Mouse (Mus musculus): Measurements from ENCODE around the gene Cep89.
A peak's percentile ranks its signal among the peaks of the same experiment; 100 is the strongest.

Cep89 gene

DNA sequence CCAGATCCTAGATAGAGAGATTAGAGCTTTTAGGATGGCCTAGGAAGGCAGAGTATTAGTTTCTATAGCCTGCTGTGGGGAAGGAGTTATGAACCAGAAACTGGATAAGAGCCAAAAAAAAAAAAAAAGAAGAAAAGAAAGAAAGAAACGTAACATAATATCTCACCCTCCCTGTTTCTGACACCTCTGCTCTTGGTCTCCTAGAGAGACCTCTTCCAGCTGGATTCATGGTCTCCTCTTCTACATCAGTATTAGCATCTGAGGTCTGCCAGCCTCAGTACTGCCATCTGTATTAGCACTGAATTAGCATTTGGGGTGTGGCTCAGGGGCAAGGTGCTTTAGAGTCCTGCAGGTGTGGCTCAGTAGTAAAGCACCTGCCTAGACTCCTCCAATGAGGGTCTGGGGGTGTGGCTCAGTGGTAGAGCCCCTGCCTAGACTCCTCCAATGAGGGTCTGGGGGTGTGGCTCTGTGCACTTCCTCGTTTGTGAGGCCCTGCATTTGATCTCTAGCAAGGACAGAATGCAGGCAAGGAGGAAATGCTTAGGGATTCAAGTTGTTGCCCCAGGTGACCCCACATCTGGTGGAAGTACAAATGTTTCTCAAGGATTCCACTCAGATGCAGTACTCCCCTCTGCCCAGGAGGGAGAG, 14.0 kb upstream of the Cep89 start:
- DNase-seq (ENCODE audit: low spot score in 2 of 2): no peak

DNA sequence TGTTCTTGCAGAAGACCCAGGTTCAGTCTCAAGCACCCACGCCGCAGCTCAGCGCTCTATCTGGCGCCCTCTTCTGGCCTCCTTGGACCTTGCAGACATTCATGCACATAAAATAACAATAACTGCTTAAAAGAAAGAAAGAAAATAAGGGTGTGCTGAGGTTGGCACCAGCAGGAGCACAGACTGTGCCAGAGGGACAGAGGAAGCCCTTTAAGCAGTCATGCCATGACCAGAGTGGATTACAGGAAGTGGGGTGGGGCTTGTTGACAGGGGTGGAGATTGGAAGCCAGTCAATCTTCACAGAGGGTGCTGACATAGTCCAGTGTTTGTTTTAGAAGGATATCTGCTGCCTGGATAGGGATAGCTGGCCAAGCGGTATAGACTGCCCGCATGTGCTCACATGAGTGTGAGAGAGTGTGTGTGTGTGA, 10.3 kb upstream of the Cep89 start:
- peak in 1 of 2 experiments; percentile 19 for DNase-seq (ENCODE audit: low spot score in 2 of 2)

DNA sequence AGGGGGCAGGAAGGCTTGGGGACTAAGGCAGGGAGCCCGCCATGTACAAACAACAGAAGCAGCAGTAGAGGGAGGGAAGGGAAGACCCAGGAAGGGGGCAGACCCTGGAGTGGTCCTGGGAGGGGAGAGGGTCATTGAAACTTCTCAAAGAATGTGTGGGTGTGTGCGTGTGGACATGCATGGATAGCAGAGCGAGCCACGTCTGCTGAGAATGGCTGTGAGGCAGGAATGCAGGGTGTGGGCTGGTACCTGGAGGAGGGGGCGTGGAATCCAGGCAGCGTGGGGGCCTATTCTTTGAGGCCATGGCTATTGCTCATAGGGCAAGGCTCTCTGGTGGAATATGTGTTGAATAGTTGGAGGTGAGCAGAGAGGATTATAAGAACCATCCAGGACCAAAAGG, 8.1 kb upstream of the Cep89 start:
- DNase-seq (ENCODE audit: low spot score in 2 of 2): no peak

DNA sequence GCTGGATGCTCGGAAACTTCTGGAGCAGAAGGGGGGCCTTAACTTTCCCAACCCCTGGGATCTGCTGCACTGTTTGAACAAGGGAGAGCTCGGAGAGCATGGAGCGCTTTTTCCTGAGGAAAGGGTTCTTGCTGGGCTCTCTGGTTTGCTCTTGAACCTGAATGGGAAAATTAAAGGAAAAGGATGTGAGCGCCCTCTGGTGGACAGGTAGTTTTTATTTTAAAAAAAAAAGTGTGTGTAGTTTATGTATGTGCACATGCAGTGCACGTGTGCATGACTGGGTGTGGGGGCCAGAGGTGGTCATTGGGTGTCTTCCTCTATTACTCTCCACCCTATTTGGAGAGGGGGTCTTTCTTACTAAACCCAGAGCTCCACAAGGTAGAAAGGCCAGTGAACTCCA, 3.9 kb upstream of the Cep89 start:
- peak in 1 of 2 experiments; percentile 21 for DNase-seq (ENCODE audit: low spot score in 2 of 2)

DNA sequence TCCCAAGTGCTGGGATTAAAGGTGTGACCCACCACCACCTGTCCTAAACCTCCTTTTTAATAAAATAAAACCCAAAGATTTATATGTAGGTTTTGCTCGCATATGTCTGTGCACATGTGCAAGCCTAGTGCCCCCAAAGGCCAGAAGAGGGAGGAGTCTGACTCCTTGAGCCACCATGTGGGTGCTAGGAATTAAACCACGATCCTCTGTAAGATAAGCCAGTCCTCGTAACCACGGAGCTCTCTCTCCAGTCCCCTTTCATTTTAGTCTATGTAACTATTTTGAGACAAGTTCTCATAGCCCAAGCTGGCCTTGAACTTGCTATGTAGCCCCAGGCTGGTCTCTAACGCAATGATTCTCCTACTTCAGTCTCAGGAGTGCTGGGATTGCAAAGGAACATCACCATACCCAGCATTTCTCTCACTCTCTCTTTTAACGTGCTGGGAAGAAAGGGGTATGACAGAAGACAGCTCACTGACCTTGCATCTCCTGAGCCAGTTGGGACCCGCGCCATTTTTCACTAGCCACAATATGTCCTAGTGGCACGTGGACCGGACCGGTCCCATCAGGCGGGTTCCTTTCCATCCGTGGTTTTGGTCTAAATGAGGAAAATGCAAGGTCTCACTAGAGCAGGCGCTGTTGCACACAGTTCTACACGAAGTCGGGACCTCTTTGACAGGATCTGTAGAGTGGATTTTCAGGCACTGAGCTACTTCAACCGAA, 940 bp upstream of the Cep89 start:
- DNase-seq (ENCODE audit: low spot score in 2 of 2): peak in 1 of 2 experiments; percentile 28

DNA sequence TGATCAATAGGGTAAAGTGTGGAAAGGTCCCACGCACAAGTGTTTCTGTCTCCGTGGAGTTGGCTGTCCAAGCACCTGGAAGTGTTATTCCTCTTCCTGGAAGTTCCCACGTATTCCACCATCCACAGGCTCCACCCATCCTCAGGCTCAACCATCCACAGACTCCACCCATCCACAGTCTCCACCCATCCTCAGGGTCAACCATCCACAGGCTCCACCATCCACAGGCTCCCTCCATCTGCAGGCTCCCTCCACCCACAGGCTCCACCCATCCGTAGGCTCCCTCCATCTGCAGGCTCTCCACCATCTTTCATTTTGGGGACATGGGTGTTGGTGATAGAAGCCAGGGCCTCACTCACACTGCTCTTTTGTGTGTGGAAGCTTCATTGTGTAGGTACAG, 4.3 kb downstream of the Cep89 start:
- no peak for DNase-seq (ENCODE audit: low spot score in 2 of 2)

DNA sequence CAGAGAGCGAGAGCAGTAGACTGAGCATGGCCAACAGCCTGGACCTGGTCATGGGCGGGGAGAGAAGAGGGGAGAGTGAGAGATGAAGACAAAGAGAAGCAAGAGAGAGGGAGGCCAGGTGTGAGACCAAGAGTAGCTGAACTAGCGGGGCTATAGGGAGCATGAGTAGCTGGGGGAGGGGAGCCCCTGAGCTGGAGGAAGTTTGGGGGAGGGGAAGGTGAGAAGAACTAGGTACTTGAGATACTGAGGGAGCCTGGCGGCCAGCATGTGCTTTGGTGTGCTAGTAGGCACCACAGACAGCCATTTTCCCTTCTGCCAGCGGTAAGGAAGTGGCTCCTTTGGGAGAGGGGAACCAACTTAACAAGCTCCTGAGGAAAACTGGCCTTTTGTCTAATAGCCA, 18.4 kb downstream of the Cep89 start:
- DNase-seq (ENCODE audit: low spot score in 2 of 2): peak; percentile 71 to 80

DNA sequence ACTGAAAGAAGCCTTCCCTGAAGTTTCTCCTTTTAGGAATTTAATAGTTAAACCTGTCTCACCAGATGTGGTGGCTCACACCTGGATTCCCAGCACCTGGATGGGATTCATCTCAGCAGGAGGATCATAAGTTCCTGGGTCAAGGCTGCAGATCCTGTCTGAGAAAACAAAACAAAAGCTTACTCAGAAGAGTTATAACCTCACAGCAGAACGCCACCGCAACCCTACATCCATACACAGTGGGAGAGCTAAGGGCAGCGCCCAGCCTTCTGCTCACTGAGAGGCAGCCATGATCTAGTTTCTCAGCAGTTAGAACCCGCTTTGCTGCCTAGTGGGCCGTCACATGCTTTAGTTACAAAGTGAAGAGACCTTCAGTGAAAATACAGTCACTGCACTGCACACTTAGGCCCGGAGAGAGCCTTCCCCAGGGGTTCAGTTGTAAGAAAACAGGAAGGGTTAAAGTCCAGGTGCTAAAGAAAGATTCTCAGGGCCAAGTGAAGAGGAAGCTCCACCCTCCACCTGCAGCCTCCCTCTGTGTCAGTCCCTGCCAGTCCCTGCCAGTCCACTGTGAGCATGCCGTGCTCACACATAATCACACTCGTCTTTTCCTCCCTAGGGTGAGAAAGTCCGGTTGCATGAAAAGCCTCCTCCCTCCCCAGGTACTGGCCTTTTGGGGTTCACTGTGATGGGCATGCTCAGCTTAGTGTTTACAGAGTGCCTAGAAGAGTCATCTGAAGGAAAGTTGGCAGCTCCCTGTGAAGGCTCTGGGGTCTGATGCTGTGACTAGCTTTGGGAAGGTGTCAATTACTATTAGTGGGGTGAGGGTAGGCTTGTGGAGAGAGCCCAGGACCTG, 19.2 kb downstream of the Cep89 start:
- peak in 1 of 2 experiments; percentile 17 for DNase-seq (ENCODE audit: low spot score in 2 of 2)

DNA sequence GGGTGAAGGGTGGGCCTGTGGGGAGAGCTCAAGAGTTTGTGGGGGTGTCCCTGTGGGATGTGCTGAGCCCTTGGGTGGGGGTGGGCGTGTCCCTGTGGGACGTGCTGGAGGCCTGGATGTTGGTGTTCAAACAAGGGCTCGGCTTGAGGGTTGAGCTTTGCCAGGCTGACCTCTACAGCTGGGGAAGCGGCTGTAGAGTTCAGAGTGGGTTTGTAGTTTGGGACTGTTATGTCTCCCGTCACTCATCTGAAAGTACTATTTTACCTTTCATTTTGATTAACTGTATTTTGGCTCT, 19.8 kb downstream of the Cep89 start:
- no peak for DNase-seq (ENCODE audit: low spot score in 2 of 2)

DNA sequence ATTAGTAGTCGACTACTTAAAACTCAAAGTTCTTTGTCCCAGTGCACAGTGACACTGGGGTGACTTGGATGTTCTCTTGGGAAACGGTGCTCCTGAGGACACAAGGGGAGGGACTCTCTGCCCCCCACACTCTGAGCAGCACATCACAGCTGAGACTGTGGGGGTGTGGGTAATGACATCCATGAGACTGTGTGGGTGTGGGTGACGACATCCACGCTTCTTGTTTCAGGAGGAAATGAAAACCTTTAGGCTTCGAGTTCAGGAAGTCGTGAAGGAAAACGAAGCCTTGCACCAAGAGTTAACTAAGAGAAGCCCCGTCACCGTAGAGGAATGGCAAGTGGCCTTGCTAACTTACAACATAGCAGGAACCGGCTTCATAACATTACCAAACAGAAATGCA, 26.2 kb downstream of the Cep89 start:
- DNase-seq (ENCODE audit: low spot score in 2 of 2): no peak

DNA sequence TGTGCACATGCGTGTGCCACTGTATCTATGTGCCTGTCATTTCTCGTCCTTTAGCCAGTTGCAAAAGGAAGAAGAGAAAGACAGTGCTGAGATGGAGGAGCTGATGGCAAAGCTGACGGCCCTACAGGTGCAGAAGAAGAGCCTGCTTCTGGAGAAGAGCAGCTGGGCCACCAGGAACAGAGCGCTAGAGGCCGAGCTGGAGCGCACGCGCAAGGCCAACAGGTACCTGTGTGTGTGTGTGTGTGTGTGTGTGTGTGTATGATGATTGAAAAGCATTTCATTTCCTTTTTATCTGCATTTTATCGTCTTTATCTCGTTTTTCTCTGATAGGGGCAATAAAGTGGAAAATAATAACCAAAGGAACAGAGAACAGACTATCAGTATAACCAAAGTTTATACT, 31.3 kb downstream of the Cep89 start:
- DNase-seq (ENCODE audit: low spot score in 2 of 2): no peak

DNA sequence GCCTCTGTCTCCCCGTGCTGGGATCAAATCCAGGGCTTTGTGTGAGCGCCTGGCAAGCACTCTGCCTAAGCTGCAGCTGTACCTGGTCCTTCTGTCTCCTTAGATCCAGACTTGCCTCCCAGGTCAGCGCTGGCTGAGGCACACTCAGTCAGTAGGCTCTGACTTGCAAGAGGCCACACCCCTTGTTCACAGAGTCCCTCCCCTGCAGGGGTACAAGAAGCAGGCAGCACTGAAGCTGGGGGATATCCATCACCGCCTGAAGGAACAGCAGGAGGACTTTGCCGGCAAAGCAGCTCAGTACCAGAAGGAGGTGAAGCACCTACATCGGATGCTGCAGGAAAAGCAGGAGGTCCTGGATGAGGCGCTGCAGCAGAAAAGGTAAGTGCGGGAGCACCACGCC, 38.4 kb downstream of the Cep89 start:
- DNase-seq (ENCODE audit: low spot score in 2 of 2): no peak

DNA sequence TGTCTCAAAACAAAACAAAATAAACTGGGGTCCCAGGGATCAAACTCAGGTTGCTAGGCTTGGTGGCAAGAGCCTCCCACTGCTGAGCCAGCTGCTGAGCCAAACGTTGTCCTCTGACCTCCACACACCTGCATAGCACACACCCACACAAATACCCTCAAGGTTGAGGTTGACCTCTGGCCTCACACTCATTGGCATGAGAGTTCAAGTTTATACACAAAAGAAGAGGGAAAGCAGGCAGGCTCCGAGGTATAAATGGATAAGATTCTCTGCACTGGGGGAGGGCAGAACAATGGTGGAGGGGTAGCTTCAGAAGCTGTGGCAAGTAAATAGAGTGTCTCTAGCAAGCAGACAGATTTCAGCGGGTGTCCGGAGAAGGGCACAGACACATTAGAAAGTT, 50.7 kb downstream of the Cep89 start:
- no peak for DNase-seq (ENCODE audit: low spot score in 2 of 2)

DNA sequence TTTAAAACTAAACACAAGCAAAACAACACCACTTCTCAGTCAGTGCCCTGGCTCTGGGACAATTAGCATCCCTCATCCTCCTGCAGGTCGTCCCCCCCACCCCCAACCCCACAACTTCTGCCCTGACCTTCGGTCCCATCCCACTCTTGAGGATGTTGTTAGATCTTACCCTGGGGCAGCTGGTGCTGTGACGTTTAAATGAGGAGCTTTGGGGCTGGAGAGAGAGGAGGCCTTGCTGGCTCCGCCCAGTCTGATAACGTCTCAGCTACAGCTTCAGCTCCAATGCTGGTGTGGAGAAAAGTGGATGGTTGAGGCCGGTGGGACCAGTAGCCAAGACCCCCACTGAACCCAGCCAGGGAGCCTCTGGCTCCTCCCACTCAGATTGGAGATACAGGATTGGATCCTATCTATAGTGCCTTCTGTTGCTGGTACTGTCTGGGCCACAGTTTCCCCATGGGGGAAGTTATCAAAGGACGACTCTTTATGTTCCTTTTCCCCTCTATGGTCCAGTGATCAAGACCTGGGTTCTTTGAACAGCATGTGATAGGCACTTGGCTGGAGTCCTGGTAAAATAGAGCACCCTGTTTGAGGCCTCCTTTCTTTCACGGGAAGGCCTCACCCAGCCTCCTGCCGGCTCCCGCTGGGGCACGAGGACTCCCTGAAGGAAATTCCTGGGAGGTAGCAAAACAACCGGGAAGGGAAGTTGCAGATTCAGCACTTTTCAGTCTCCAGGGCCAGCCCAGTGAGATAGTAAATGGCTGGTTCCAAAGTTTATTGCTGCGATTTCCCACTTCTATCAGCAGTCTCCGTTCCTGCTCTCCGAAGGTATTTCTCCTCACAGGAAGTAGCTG, 51.4 kb downstream of the Cep89 start, which contains the start of gene Slc7a9:
Gene Slc7a9, plus strand, starts transcription at position 801 of the 851 bp plus-strand sequence.
- DNase-seq (ENCODE audit: low spot score in 2 of 2): no peak

DNA sequence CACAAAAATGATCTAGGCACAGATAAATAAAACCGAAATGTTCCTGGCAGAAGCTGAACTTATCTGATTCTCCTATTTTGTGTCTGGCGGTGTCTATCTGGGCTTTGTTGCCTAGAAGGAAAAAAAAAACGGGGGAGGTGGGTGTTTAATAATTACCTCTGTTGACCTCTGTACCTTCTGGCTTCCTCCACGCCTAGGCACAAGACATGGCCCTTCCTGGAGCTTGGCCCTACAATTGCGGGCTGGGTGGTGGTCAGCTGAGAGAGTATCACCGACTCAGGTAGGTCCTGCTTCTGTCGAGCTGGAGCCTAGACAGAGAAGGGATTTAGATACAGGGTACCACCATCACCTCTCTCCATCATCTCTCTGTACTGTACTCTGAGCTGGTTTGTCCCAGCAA, 52.0 kb downstream of the Cep89 start:
- no peak for DNase-seq (ENCODE audit: low spot score in 2 of 2)

DNA sequence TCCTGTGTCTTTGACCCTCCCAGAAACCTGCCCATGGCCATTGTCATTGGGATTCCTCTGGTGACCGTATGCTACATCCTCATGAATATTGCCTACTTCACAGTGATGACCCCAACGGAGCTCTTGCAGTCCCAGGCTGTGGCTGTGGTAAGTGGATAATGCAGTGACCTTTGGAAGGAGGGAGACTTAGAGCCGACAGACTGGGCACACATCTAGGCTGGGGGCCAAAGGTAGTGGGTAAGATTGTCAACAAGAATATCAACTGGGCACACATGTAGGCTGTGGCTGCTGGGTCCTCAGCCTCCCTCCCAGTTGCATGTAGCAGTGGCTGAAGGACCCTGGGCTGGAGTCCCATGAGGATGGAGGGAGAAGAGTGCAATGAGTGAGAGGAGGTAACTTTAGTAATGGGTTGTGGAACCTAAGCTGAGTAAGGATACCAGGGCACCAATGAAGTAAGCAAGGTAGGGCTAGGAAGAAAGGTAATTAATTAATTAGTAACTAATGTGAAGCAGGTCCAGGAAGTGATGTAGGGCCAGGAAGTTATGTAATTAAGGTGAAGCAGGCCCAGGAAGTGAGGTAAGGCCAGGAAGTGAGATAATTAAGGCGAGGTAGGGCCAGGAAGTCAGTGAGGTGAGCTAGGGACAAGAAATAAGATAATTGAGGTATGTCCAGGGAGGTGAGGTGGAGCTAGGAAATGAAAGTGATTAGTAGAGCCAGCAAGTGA, 59.4 kb downstream of the Cep89 start:
- no peak for DNase-seq (ENCODE audit: low spot score in 2 of 2)

DNA sequence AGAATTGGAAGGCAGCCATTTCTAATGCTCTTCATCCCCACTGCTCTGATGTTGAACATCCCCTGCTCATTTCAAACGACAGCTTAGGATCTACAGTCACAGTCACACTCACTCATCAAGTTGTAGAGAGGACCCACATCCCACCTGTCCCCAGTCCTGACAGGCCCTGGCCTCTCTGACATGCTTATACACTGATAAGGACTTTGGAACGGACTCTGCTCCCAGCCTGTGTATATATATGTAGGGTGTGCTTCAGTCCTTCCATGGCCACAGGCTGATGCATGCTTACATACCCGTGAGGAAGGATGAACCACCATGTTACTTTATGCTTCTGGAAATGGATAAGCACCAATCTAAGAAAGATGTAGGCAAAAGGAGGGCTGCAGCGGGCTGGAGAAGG, 64.1 kb downstream of the Cep89 start:
- DNase-seq (ENCODE audit: low spot score in 2 of 2): no peak

DNA sequence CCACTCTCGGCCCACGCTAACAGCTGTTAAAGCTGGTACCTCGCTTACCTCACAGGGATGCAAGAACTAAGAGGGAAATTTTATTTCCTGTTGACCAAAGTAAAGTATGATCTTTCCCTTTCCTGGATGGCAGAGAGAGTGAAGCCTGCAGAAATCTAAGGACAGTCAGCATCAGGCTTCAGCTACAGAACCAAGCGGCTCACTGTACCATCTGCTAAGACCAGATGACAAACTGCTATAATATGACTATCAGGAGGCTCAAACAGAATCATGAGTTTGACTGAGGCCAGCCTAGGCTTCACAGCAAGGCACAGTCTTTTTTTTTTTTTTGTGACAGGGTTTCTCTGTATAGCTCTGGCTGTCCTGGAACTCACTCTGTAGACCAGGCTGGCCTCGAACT, 68.2 kb downstream of the Cep89 start:
- DNase-seq (ENCODE audit: low spot score in 2 of 2): no peak

DNA sequence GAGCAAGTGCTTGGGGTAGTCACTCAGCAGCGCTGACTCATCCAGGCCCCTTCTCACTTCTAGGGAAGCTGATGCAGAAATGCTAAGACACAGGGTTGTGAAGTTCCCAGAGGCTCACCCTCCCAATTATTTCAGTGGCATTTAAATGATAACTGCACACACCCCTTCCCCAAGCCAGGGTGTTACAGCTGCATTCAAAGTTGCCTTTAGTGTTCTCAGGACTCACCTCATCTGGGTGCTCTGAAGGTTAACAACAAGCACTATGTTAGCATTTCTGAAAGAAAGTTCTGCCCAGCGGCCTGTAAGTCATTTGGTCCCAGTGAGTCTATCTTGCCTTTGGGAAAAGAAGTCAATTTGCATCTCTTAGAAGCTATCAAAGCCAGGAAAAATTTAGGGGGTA, 71.0 kb downstream of the Cep89 start:
- DNase-seq (ENCODE audit: low spot score in 2 of 2): no peak

DNA sequence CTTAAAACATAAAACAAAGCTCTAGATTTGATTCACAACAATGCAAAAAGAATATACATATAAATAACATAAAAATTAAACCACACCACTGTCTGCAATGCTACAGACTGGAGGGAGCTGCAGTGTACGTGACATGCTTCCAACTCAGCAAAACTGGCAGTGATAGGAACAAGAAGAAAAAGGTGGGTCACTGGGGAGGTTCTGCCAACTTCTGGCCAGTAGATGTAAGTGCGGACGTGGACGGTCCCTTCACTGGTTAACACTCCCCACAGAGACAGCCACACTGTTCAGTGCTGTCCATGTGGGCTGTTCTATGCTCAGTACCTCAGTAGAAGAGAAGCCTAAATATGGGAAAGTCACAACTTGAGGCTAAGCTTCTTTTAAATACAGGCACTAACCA, 74.0 kb downstream of the Cep89 start:
- DNase-seq (ENCODE audit: low spot score in 2 of 2): no peak

DNA sequence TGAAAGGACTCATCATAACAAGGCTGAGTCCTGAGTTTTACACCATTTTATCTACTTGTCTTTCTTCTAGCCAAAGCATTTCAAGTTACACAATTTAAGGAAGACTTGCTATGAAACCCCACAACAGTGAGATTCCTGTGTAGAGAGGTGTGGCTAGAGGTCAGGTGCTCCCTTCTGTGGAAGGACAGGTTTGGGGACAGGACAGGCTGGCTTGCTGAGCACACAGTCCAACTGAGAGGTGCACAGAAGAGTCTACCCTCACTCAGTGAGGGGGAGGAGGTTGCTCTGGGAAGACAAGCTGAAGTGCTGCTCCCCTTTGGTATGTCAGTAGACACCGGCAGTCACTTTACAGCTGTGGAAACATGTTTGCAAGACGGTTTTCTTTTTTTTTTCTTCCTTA, 79.6 kb downstream of the Cep89 start:
- no peak for DNase-seq (ENCODE audit: low spot score in 2 of 2)
